Mouse (Mus musculus) retina, embryonic 14.5 days (tissue): ENCODE measurements around the gene Ulk1.

ENCODE experiments used
- DNase-seq: peaks from one replicate; pipeline ENCODE4 v3.0.0-alpha.2; 2015; ENCODE audit warnings: low spot score

The Ulk1 gene

GRCm38 (mm10) chr5:110769272-110769671 is 40.6 kb downstream of the Ulk1 start:
- no peak for DNase-seq

GRCm38 (mm10) chr5:110763890-110764289 is 46.0 kb downstream of the Ulk1 start:
- no peak for DNase-seq

GRCm38 (mm10) chr5:110745021-110745420 is 64.9 kb downstream of the Ulk1 start:
- no peak for DNase-seq

- DNase-seq: no peak
Measured at GRCm38 (mm10) chr5:110739496-110740275, 70.2 kb downstream of the Ulk1 start.

GRCm38 (mm10) chr5:110735606-110736005 is 74.3 kb downstream of the Ulk1 start:
- no peak for DNase-seq
